Mouse (Mus musculus): ENCODE results near the gene Slc16a7.

DNA sequence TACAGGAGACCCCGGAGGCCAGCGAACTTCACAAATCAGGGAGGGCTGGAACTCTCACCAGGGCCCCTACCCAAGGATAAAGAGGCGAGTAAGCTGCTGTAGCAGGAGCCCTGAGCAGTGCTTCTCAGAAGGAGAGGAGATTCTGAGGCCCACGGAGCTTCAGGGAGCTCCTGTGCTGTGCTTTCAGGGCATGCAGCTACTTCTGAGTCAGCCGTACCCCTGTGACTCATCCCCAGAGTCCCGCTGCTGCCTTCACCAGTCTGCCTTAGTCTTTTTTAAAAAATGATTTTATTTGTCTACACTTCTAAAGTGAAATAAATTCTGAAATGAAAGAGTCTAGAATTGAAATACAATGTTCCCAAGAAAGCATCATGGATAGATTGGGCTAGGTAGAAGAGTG is 91.2 kb downstream of the Slc16a7 start:
- TF ChIP-seq CTCF (IDR thresholded peaks at IDR 0.05; ENCODE audit: control insufficient read depth, insufficient read depth, insufficient replicate concordance, low read depth, low read length) (no peak), POLR2A (IDR thresholded peaks at IDR 0.05; ENCODE audit: control insufficient read depth, low read depth, low read length) (no peak)
